Mouse (Mus musculus) C2C12 (cell line): Measurements from ENCODE around the gene Lbx1. TPM values are rescaled to one million over a fixed set of nuclear protein-coding genes. Genes with fewer than 3 reads are reported as not detected.

Source experiments
- H3K27me3 ChIP-seq: one replicate; pipeline ENCODE4 v1.6.1; 2011; ENCODE audit not compliant: control insufficient read depth, insufficient read depth, insufficient read length
- H3K36me3 ChIP-seq: one replicate; pipeline ENCODE4 v1.6.1; 2011; ENCODE audit not compliant: control insufficient read depth, insufficient read depth
- H3K4me3 ChIP-seq: one replicate; pipeline ENCODE4 v1.5.1; 2011; ENCODE audit warnings: mild to moderate bottlenecking, control low read depth; ENCODE audit not compliant: poor library complexity, insufficient read depth, severe bottlenecking
- H3K79me2 ChIP-seq: one replicate; pipeline ENCODE4 v1.6.1; 2011; ENCODE audit not compliant: control insufficient read depth, insufficient read depth
- H3K79me3 ChIP-seq: one replicate; pipeline ENCODE4 v1.6.1; 2011; ENCODE audit warnings: low read depth, control low read depth
- H3ac ChIP-seq: one replicate; pipeline ENCODE3; 2011; ENCODE audit warnings: low read depth; ENCODE audit not compliant: control insufficient read depth, insufficient read length
- CEBPB ChIP-seq: IDR thresholded peaks from one replicate; pipeline ENCODE4 v1.6.1; 2011; ENCODE audit warnings: low read depth, mild to moderate bottlenecking, control low read depth, moderate library complexity
- CTCF ChIP-seq: IDR thresholded peaks from one replicate; pipeline ENCODE4 v1.5.1; 2011; ENCODE audit not compliant: control insufficient read depth, insufficient read depth, insufficient read length
- FOSL1 ChIP-seq: IDR thresholded peaks from one replicate; pipeline ENCODE4 v1.8.0; 2011; ENCODE audit warnings: mild to moderate bottlenecking, low read length; ENCODE audit not compliant: poor library complexity, insufficient read depth, severe bottlenecking
- MAX ChIP-seq: IDR thresholded peaks from one replicate; pipeline ENCODE4 v1.6.1; 2011; ENCODE audit warnings: mild to moderate bottlenecking, control low read depth
- MYOD1 ChIP-seq: IDR thresholded peaks from one replicate; pipeline ENCODE4 v1.6.1; 2011; ENCODE audit warnings: low read depth; ENCODE audit not compliant: control insufficient read depth, insufficient read length
- MYOG ChIP-seq: IDR thresholded peaks from one replicate; pipeline ENCODE4 v1.6.1; 2011; ENCODE audit not compliant: control insufficient read depth, insufficient read length; ENCODE audit errors: extremely low read depth
- USF1 ChIP-seq: IDR thresholded peaks from one replicate; pipeline ENCODE4 v1.6.1; 2011; ENCODE audit warnings: low read depth, mild to moderate bottlenecking, control low read depth, moderate library complexity
- polyA plus RNA-seq: library from polyadenylated mRNA; unstranded; fragments of >200 nt; fragmentation: generic; extraction: Trizol; gene quantifications from one replicate; pipeline ENCODE4 v1.2.1, GENCODE M21; 2012; ENCODE audit warnings: missing spikeins

The Lbx1 gene
- polyA plus RNA-seq, 1 experiment: 0.02 TPM

DNA sequence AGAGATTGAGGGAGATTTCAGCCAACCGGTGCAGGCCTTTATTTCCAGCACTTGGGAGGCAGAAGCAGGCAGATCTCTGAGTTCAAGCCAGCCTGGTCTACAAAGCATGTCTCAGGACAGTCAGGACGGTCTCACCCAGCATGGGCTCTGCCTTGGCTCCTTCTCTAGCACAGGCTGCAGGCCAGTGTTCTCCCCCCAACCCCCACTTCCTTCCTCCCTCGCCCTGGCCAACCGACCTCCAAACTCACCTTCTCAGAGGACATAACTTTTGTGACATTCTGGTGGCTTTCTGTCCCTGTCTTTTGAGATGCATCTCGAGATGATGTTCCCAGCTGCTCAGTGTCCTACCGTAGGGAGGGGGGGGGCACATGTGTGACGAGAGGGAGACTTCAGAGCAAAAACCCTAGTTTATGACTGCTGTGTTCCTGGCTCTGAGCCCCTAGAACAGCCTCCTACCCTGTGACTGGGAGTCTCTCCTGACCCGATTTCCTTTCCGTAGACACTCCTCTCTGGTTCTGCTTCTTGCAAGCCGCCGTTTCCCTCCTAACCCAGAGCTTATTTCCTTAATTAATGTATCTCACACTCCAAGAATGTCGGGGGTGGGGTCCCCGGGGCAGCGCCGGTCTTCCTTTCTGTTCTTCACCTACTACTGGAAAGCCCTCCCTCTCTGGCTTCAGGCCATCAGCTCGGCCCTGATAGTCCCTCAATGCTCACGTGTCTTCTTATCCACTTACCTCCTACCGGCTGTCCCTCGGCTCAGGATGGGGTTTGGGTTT, 27.8 kb downstream of the Lbx1 start:
- Histone ChIP-seq H3K36me3 (no peaks in the 10 kb centered on the region), H3K4me3 (no peak overlapping the region), H3K27me3 (no peaks in the 10 kb centered on the region), H3ac (no peak overlapping the region), H3K79me2 (no peaks in the 10 kb centered on the region), H3K79me3 (no peaks in the 10 kb centered on the region)
- no peak for TF ChIP-seq MYOD1
- TF ChIP-seq CEBPB: no peak
- no peak for TF ChIP-seq MYOG
- no peak for TF ChIP-seq MAX
- no peak for TF ChIP-seq FOSL1
- no peak for TF ChIP-seq CTCF
- no peak for TF ChIP-seq USF1

DNA sequence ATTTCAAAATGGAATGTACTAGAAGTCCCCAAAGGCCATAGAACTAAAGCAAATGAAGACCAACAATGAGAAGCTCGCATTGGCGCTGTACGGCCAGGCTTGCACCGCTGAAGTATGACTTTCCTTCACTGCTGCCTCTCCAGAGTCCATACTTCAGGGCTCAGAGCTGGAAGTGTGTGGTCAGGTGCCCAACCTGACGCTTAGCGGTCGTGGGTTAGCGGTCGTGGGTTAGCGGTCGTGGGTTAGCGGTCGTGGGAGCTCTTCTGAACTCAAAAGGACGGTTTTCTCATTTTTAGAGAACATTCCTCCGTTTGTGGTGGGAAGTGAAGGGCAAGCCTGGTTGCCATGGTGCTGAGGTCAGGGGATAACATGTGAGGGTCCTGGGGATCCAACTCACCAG, 28.5 kb downstream of the Lbx1 start:
- no peaks in the 10 kb centered on the region for H3K36me3 ChIP-seq
- no peaks in the 10 kb centered on the region for H3K27me3 ChIP-seq
- no peak overlapping the region for H3ac ChIP-seq
- no peak for TF ChIP-seq CEBPB
- TF ChIP-seq FOSL1: no peak
- no peak for TF ChIP-seq MYOD1
- no peak for TF ChIP-seq MYOG
- no peak for TF ChIP-seq USF1
- TF ChIP-seq CTCF: no peak
- TF ChIP-seq MAX: no peak
- H3K79me3 ChIP-seq: no peaks in the 10 kb centered on the region
- no peaks in the 10 kb centered on the region for H3K79me2 ChIP-seq
- no peak overlapping the region for H3K4me3 ChIP-seq

DNA sequence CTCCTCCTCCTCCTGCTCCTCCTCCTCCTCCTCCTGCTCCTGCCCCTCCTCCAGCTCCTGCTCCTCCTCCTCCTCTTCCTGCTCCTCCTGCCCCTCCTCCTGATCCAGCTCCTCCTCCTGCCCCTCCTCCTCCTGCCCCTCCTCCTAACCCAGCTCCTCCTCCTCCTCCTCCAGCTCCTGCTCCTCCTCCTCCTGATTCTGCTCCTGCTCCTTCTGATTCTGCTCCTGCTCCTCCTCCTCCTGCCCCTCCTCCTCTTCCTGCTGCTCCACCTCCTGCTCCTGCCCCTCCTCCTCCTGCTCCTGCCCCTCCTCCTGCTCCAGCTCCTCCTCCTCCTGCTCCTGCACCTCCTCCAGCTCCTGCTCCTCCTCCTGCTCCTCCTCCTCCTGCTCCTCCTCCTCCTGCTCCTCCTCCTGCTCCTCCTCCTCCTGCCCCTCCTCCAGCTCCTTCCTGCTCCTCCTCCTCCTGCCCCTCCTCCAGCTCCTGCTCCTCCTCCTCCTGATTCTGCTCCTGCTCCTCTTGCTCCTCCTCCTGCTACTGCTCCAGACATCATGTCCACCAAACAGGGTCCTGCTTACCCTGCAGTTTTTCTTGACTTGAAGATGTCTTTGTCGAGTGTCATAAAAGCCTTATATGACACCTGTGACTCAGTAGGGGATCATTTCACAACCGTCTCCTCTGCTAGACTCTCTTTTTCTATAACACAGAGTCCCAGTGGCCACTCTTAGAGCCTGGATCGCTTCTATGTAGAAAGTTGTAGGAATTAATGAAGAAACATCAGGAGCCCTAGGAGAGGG, 30.1 kb downstream of the Lbx1 start:
- no peaks in the 10 kb centered on the region for H3K79me2 ChIP-seq
- H3ac ChIP-seq: no peak overlapping the region
- no peak overlapping the region for H3K4me3 ChIP-seq
- H3K36me3 ChIP-seq: no peaks in the 10 kb centered on the region
- no peak for TF ChIP-seq FOSL1
- no peak for TF ChIP-seq MYOG
- TF ChIP-seq MAX: no peak
- TF ChIP-seq CTCF: no peak
- TF ChIP-seq CEBPB: no peak
- TF ChIP-seq MYOD1: no peak
- no peak for TF ChIP-seq USF1
- H3K79me3 ChIP-seq: no peaks in the 10 kb centered on the region
- no peaks in the 10 kb centered on the region for H3K27me3 ChIP-seq

DNA sequence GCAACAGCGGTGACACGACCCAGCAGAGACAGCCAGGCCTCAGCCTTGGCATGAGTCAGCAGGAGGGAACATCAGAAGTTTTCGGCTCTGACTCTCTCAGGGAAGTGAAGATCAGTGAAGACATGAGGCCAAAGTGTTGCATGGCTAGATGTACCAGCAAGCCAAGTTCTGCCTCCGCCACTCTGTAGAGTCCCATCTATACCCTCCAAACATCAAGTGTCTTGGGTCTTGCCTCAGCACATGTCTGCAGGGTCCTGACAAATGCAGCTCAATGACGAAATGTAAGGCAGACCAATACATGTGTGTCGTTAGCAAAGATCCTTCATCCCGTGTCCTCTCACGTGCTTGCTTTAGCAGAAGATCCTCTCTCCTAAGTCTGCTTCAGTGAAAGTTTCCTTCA, 38.6 kb downstream of the Lbx1 start:
- peaks cover 8% of the 10 kb centered on the region for H3K27me3 ChIP-seq
- no peak overlapping the region for H3ac ChIP-seq

DNA sequence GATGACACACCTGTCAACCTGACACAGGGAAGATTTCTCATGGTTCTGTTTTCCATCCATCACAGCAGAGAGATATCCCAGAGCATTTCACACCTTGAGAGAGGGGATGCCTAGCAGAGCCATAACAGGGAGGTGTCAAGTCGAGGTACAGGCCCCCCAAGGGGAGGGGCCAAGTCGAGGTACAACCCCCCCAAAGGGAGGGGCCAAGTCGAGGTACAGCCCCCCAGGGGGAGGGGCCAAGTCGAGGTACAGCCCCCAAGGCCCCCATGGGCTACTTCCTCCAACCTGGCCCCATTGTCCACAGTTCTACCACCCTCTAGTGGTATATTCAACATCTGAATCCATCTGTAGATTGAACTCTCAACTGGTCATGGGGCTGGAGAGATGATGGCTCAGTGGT, 41.0 kb downstream of the Lbx1 start:
- no peaks in the 10 kb centered on the region for H3K36me3 ChIP-seq

More for the DNA sequence above, 38.6 kb downstream of the Lbx1 start:
- TF ChIP-seq MAX (no peak), USF1 (no peak), CTCF (no peak), MYOG (no peak), CEBPB (no peak), FOSL1 (no peak), MYOD1 (no peak)
- Histone ChIP-seq H3K79me3 (no peaks in the 10 kb centered on the region), H3K79me2 (no peaks in the 10 kb centered on the region), H3K4me3 (no peak overlapping the region), H3K36me3 (no peaks in the 10 kb centered on the region)

More for the DNA sequence above, 41.0 kb downstream of the Lbx1 start:
- Histone ChIP-seq H3ac (no peak overlapping the region), H3K79me3 (no peaks in the 10 kb centered on the region), H3K27me3 (peaks cover 8% of the 10 kb centered on the region), H3K4me3 (no peak overlapping the region), H3K79me2 (no peaks in the 10 kb centered on the region)
- TF ChIP-seq MYOD1 (no peak), MYOG (no peak), MAX (no peak), FOSL1 (no peak), USF1 (no peak), CTCF (no peak), CEBPB (no peak)

Other genes with a start within 250 kb of the Lbx1 start
- gene Sema4g, start 246.7 kb downstream of the Lbx1 start, polyA plus RNA-seq: 0.30 TPM
- 12.1 TPM for gene Twnk, start 230.1 kb downstream of the Lbx1 start, polyA plus RNA-seq
- 63.0 TPM for gene Mrpl43, start 229.4 kb downstream of the Lbx1 start, polyA plus RNA-seq
- gene Lzts2, start 221.4 kb downstream of the Lbx1 start, polyA plus RNA-seq: 59.2 TPM
- gene Pdzd7, start 190.1 kb downstream of the Lbx1 start, polyA plus RNA-seq: 0.14 TPM
- 29.2 TPM for gene Sfxn3, start 188.3 kb downstream of the Lbx1 start, polyA plus RNA-seq
- gene Kazald1, start 160.6 kb downstream of the Lbx1 start, polyA plus RNA-seq: 7.8 TPM
- gene Tlx1, start 85.1 kb downstream of the Lbx1 start, polyA plus RNA-seq: not detected
- gene Btrc, start 127.9 kb upstream of the Lbx1 start, polyA plus RNA-seq: 11.9 TPM